Mouse (Mus musculus): ENCODE data around the gene Pik3cb. TPM values are rescaled to one million over a fixed set of nuclear protein-coding genes. Genes with fewer than 3 reads are reported as not detected.
A peak's percentile ranks its signal among the peaks of the same experiment; 100 is the strongest.

Pik3cb gene
- total and polyA plus RNA-seq, 3 experiments = 2.2 to 7.6 TPM; not detected in 1

DNA sequence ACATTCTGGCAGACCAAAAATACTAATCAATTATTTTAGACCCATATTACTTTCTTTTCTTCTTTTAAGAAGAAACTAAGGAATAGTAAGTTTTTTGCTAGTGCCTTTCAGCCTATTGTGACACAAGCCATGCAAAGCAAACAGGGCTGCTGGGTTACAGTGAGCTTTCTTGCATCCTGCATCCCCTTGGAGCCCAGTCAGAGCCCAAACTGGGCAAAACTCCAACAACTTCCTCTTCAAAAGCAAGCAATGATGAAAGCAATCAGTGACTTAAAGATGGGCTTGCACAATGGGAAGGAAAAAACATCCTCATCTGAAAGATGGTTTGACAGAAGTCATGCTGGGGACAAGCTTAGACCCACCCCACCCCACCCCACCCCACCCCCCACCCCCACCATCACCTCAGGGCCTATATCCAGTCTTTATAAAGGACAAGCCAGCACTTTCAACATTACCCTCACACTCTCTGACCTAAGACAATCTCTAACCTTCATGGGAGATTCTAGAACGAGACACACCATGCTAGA is 91.6 kb downstream of the Pik3cb start:
- Histone ChIP-seq H3K79me2 (ENCODE audit: control insufficient read depth, insufficient read depth, low read length, poor library complexity) (no peaks in the 10 kb centered on the region), H3K36me3 (ENCODE audit: control insufficient read depth in 1 of 2, insufficient read depth in 2 of 2, low read length in 2 of 2) (no peaks in the 10 kb centered on the region), H3K9ac (ENCODE audit: control insufficient read depth, low read depth, low read length, poor library complexity, severe bottlenecking) (no peak overlapping the region), H3K4me3 (ENCODE audit: control insufficient read depth in 1 of 2, insufficient read depth in 1 of 2, low read depth in 2 of 2, low read length in 2 of 2) (no peak overlapping the region), H3K4me1 (ENCODE audit: control insufficient read depth in 1 of 2, insufficient read depth in 2 of 2, low read length in 2 of 2) (no peaks in the 10 kb centered on the region), H3K27me3 (ENCODE audit: control insufficient read depth in 1 of 2, insufficient read depth in 2 of 2, low read length in 2 of 2) (no peaks in the 10 kb centered on the region), H3K27ac (ENCODE audit: control insufficient read depth, low read depth, low read length) (no peak overlapping the region), H3K9me3 (replicated peaks; ENCODE audit: insufficient read depth, low read length) (no peaks in the 10 kb centered on the region)
- DNase-seq (ENCODE audit: low read depth, low spot score) = peak; percentile 22
- TF ChIP-seq NRF1 (IDR thresholded peaks at IDR 0.05; ENCODE audit: insufficient read depth, low read depth, low read length, poor library complexity, severe bottlenecking) (no peak), USF1 (IDR thresholded peaks at IDR 0.05; ENCODE audit: low read depth, low read length) (no peak)

DNA sequence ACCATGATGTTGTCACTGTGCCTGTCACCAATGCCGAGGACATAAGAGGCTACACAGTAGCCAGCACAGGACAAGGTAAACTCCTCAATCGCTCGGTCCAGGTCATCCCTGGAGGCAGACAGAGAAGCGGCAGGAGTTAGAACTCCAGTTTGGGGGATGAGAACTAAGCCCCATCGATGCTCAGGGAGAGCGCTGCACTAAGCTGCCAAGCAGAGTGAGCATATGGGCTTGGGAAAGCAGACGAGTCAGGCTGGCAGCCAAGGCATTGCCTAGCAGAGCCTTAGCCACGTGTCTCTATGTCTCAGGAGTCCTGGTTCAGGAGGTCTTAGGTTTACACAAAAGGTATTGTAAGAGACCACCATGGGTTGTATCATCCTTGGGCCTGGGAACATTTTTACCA is 95.7 kb downstream of the Pik3cb start:
- no peaks in the 10 kb centered on the region for H3K4me1 ChIP-seq (ENCODE audit: control insufficient read depth in 1 of 2, insufficient read depth in 2 of 2, low read length in 2 of 2)
- no peaks in the 10 kb centered on the region; a peak in 1 of 4 replicates for H3K36me3 ChIP-seq (ENCODE audit: control insufficient read depth in 1 of 2, insufficient read depth in 2 of 2, low read length in 2 of 2)
- DNase-seq (ENCODE audit: low read depth, low spot score) = no peak
- no peak overlapping the region for H3K4me3 ChIP-seq (ENCODE audit: control insufficient read depth in 1 of 2, insufficient read depth in 1 of 2, low read depth in 2 of 2, low read length in 2 of 2)
- no peaks in the 10 kb centered on the region for H3K79me2 ChIP-seq (ENCODE audit: control insufficient read depth, insufficient read depth, low read length, poor library complexity)
- H3K27ac ChIP-seq (ENCODE audit: control insufficient read depth, low read depth, low read length) = no peak overlapping the region
- no peak for TF ChIP-seq RCOR1 (IDR thresholded peaks at IDR 0.05; ENCODE audit: low read depth, low read length)
- TF ChIP-seq UBTF (IDR thresholded peaks at IDR 0.05; ENCODE audit: borderline replicate concordance, insufficient read depth, low read depth, low read length) = no peak
- TF ChIP-seq USF1 (IDR thresholded peaks at IDR 0.05; ENCODE audit: low read depth, low read length) = no peak
- no peak for TF ChIP-seq MAX (IDR thresholded peaks at IDR 0.05; ENCODE audit: low read length)
- no peak for TF ChIP-seq USF2 (IDR thresholded peaks at IDR 0.05; ENCODE audit: borderline replicate concordance in 1 of 2, insufficient read depth in 1 of 2, low read depth in 1 of 2, low read length in 2 of 2)
- TF ChIP-seq NELFE (IDR thresholded peaks at IDR 0.05; ENCODE audit: low read depth, low read length) = no peak
- no peaks in the 10 kb centered on the region for H3K9me3 ChIP-seq (replicated peaks; ENCODE audit: insufficient read depth, low read length)
- H3K9ac ChIP-seq (ENCODE audit: control insufficient read depth, low read depth, low read length, poor library complexity, severe bottlenecking) = no peak overlapping the region
- no peaks in the 10 kb centered on the region for H3K27me3 ChIP-seq (ENCODE audit: control insufficient read depth in 1 of 2, insufficient read depth in 2 of 2, low read length in 2 of 2)

DNA sequence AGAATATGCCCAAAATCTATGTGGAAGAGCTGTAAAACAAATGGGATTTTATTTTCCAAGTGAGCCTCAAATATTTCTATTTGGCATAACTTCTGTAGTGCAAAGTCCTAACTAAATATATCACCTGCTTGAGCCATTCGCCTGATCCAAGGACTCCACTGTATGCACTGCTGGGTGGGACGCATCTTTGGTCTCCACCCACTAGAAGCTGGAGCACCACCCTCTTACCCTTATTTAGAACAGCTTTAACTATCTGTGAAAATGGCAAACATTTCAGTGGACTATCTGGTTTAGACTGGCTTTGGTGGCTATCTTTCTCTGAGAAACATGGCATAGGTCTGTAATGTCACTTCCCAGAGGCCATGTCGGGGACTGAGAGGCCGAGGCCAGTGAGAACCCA is 97.8 kb downstream of the Pik3cb start:
- H3K9ac ChIP-seq (ENCODE audit: control insufficient read depth, low read depth, low read length, poor library complexity, severe bottlenecking) = no peak overlapping the region
- H3K27ac ChIP-seq (ENCODE audit: control insufficient read depth, low read depth, low read length) = no peak overlapping the region
- H3K4me1 ChIP-seq (ENCODE audit: control insufficient read depth in 1 of 2, insufficient read depth in 2 of 2, low read length in 2 of 2) = no peaks in the 10 kb centered on the region
- H3K4me3 ChIP-seq (ENCODE audit: control insufficient read depth in 1 of 2, insufficient read depth in 1 of 2, low read depth in 2 of 2, low read length in 2 of 2) = no peak overlapping the region
- no peaks in the 10 kb centered on the region for H3K9me3 ChIP-seq (replicated peaks; ENCODE audit: insufficient read depth, low read length)
- H3K79me2 ChIP-seq (ENCODE audit: control insufficient read depth, insufficient read depth, low read length, poor library complexity) = no peaks in the 10 kb centered on the region
- no peaks in the 10 kb centered on the region for H3K27me3 ChIP-seq (ENCODE audit: control insufficient read depth in 1 of 2, insufficient read depth in 2 of 2, low read length in 2 of 2)
- no peaks in the 10 kb centered on the region; a peak in 1 of 4 replicates for H3K36me3 ChIP-seq (ENCODE audit: control insufficient read depth in 1 of 2, insufficient read depth in 2 of 2, low read length in 2 of 2)
- DNase-seq (ENCODE audit: low read depth, low spot score) = no peak
- TF ChIP-seq ZMIZ1 (IDR thresholded peaks at IDR 0.05; ENCODE audit: low read depth, low read length) (no peak), NRF1 (IDR thresholded peaks at IDR 0.05; ENCODE audit: insufficient read depth, low read depth, low read length, poor library complexity, severe bottlenecking) (no peak), ELF1 (IDR thresholded peaks at IDR 0.05; ENCODE audit: low read depth, low read length) (no peak), POLR2A (IDR thresholded peaks at IDR 0.05; ENCODE audit: control insufficient read depth in 1 of 2, insufficient read depth in 1 of 2, low read depth in 1 of 2, low read length in 2 of 2, poor library complexity in 1 of 2) (no peak), TAL1 (IDR thresholded peaks at IDR 0.05; ENCODE audit: low read length) (no peak), E2F4 (IDR thresholded peaks at IDR 0.05; ENCODE audit: borderline replicate concordance, low read depth, low read length) (no peak), POLR2AphosphoS5 (IDR thresholded peaks at IDR 0.05; ENCODE audit: borderline replicate concordance, low read depth, low read length) (no peak), CHD2 (IDR thresholded peaks at IDR 0.05; ENCODE audit: low read length) (no peak), RCOR1 (IDR thresholded peaks at IDR 0.05; ENCODE audit: low read depth, low read length) (no peak), USF1 (IDR thresholded peaks at IDR 0.05; ENCODE audit: low read depth, low read length) (no peak), EP300 (IDR thresholded peaks at IDR 0.05; ENCODE audit: low read depth in 1 of 2, low read length in 2 of 2) (no peak), MYC (IDR thresholded peaks at IDR 0.05; ENCODE audit: low read depth, low read length) (no peak)

Measured in MEL (cell line).